Mouse (Mus musculus): ENCODE measurements around the gene Dnajb3.

- no peak for TF ChIP-seq POLR2A (IDR thresholded peaks at IDR 0.05; ENCODE audit: low read depth, low read length)
- TF ChIP-seq CTCF (conservative IDR thresholded peaks at IDR 0.05 in 1 of 2, IDR thresholded peaks at IDR 0.05 in 1 of 2; ENCODE audit: low read depth in 2 of 2, low read length in 2 of 2) = no peak
- no peak for TF ChIP-seq MYC (IDR thresholded peaks at IDR 0.05; ENCODE audit: low read depth, low read length)
- no peak for TF ChIP-seq MAX (IDR thresholded peaks at IDR 0.05; ENCODE audit: low read length)
- no peak for TF ChIP-seq ELF1 (IDR thresholded peaks at IDR 0.05; ENCODE audit: low read depth, low read length)
- TF ChIP-seq ZKSCAN1 (IDR thresholded peaks at IDR 0.05; ENCODE audit: borderline replicate concordance, low read depth, low read length) = no peak
- no peak for TF ChIP-seq EP300 (IDR thresholded peaks at IDR 0.05; ENCODE audit: low read length)
- no peak for TF ChIP-seq MAFK (IDR thresholded peaks at IDR 0.05; ENCODE audit: insufficient replicate concordance, low read length)
- no peak for TF ChIP-seq E2F4 (IDR thresholded peaks at IDR 0.05; ENCODE audit: insufficient replicate concordance, low read depth, low read length)
Measured at GRCm38 (mm10) chr1:88199996-88200395, 5.6 kb downstream of the Dnajb3 start.

All from CH12.LX (cell line).